Mouse (Mus musculus) cerebral cortex, adult 2 months (tissue): Measurements from ENCODE around the gene Hist1h3e.

ENCODE experiments used
- WGBS: fragments of 180-500 bp; shearing (Covaris S2); methylation state at CpG from one replicate; pipeline ENCODE4 v1.1.7; 2018; 5-methylcytosine and 5-hydroxymethylcytosine counted together

Hist1h3e gene

DNA sequence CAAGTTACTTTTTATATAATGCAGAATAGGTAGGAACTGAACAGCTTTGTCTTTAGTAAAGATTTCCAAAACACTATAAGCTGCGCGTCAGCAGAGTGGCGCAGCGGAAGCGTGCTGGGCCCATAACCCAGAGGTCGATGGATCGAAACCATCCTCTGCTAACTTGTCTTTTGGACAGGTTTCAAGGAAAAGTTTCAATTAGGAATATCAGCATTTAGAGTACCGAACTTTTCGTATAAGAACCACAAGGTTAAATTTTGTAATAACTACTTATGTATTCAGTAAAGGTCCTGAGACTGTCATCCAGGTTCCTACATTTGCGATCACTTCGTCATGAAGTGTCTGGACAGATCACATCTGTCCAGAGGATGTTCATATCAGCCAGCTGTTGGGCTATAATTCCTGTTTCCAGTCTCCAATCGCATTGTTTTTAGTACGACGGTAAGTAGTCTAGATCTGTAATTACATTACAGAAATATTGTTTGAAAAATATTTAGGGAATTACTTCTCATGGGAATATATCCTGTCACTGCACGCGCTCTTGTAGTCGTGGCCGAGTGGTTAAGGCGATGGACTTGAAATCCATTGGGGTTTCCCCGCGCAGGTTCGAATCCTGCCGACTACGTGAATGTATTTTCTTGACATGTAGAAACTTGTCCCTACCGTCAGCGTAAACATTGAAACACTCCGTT lies 44.4 kb downstream of the Hist1h3e start:
- WGBS, result under 1% methylated on average over 27 of the region's 27 CpGs

DNA sequence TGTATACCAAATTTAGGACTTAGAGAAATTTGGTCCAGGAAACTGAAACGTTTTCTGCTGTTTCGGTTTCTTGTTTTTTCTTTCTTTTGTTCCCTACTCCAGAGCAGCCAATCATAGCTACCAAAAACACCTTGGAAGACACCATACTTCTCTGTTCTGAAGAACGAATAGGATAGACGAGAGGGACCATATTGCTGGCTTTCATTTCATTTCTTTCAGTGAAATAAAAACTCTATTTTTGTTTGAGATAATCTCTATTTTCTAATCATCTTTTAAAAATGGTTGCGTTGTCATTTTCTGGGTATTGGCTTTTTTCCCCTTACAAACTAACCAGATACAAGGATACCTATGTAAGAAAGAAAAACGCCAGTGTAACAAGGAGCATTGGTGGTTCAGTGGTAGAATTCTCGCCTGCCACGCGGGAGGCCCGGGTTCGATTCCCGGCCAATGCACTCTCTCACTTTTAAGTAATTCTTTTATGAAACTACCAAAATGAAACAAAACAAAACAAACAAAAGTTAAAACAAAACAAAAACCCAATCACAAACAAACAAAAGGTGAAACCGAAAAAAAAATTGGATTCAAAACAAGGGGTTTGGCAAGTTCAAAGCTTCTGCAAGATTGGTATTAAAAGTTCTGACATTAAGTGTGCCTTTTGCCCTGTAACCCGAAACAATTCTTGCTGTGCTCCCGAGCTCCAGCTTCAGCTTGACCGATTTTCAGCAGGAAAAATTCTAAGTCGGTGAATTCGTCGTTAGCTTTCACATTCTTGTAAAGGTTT lies 45.2 kb downstream of the Hist1h3e start:
- WGBS, result under 1% methylated on average over 19 of the region's 19 CpGs

- 66% methylated on average over 15 of the region's 15 CpGs for WGBS
These were observed 46.1 kb downstream of the Hist1h3e start for GRCm38 (mm10) chr13:23515826-23516620.

DNA sequence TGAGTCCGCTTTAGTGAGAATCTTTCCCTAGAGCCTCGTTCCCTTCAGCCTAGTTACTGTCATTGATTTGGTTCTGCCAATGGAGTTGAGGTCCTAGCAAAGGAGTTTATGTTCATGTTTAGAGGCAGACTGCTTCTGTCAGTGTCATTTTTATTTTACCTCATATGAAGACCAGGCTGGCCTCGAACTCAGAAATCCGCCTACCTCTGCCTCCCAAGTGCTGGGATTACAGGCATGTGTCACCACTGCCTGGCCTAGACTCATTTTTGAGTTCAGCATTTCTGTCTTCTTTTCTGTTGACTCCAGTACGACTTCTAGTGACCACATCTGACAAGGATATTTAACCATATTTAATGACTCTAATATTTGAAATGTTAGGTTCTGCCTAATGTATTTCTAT lies 46.9 kb downstream of the Hist1h3e start:
- WGBS, result 85% methylated on average over 5 of the region's 5 CpGs

DNA sequence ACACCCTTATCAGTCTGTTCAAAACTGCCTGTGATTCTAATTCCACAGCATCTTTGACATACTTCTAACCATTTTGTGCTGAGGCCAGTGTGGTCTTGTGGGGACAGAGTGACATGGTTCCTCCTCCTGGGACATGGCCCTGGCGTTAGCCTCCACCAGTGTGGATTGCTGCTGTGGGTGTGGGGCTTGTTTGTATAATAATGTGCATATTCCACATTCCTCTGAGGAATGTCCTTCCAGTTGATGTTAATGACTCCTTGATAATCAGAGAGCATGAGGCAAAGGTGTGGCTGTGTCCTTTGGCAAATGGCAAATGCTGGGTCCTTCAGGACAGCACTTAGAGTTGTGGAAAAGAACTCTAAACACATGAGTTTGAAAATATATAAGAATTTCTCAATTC lies 48.7 kb downstream of the Hist1h3e start:
- 100% methylated on average over 1 of the region's 1 CpGs for WGBS
